Mouse (Mus musculus) c-Kit-positive CD71-positive TER-119-negative erythroid progenitor cells, embryonic 14.5 days (primary cell): ENCODE results near the gene 9930111J21Rik2.
"Not testable (repeated sequence)": the region's sequence is repeated elsewhere in the genome, so short reads cannot be mapped to it uniquely, and the experiment has no call there.

Experiments used
- DNase-seq: peaks from one replicate; pipeline ENCODE4 v3.0.0-alpha.2; 2013; ENCODE audit warnings: low read depth

9930111J21Rik2 gene

GRCm38 (mm10) chr11:49077012-49077411, 26.0 kb upstream of the 9930111J21Rik2 start:
- no peak for DNase-seq

GRCm38 (mm10) chr11:49076001-49076757, 25.1 kb upstream of the 9930111J21Rik2 start, which contains the start of gene Ifi47:
TSS of gene Ifi47 (plus strand) at chr11:49076587.
- not testable (repeated sequence) for DNase-seq

- no peak for DNase-seq
Observed at GRCm38 (mm10) chr11:49068358-49068757, 17.3 kb upstream of the 9930111J21Rik2 start.

GRCm38 (mm10) chr11:49063713-49064469, 12.8 kb upstream of the 9930111J21Rik2 start, which contains the start of gene Tgtp2:
TSS of gene Tgtp2 (minus strand) at chr11:49064206.
- DNase-seq = not testable (repeated sequence)

GRCm38 (mm10) chr11:49061865-49062264, 10.8 kb upstream of the 9930111J21Rik2 start:
- DNase-seq = not testable (repeated sequence)

- not testable (repeated sequence) for DNase-seq
Observed at GRCm38 (mm10) chr11:49060061-49060460, 9.0 kb upstream of the 9930111J21Rik2 start.

GRCm38 (mm10) chr11:49051894-49052293, 852 bp upstream of the 9930111J21Rik2 start:
- DNase-seq = not testable (repeated sequence)

GRCm38 (mm10) chr11:49050064-49050463, 978 bp downstream of the 9930111J21Rik2 start:
- DNase-seq = not testable (repeated sequence)

- not testable (repeated sequence) for DNase-seq
Observed at GRCm38 (mm10) chr11:49012074-49012473, 39.0 kb downstream of the 9930111J21Rik2 start.

GRCm38 (mm10) chr11:49006785-49007184, 44.3 kb downstream of the 9930111J21Rik2 start:
- DNase-seq = not testable (repeated sequence)

GRCm38 (mm10) chr11:49006317-49006716, 44.7 kb downstream of the 9930111J21Rik2 start:
- not testable (repeated sequence) for DNase-seq

- DNase-seq = not testable (repeated sequence)
Observed at GRCm38 (mm10) chr11:49000411-49000810, 50.6 kb downstream of the 9930111J21Rik2 start.

- DNase-seq = not testable (repeated sequence)
Observed at GRCm38 (mm10) chr11:48994018-48994417, 57.0 kb downstream of the 9930111J21Rik2 start, which contains the start of gene Tgtp1. TSS of gene Tgtp1 (minus strand) at chr11:48994172.

- not testable (repeated sequence) for DNase-seq
Observed at GRCm38 (mm10) chr11:48993296-48993695, 57.7 kb downstream of the 9930111J21Rik2 start.

- DNase-seq = not testable (repeated sequence)
Observed at GRCm38 (mm10) chr11:48991740-48992520, 59.1 kb downstream of the 9930111J21Rik2 start, which contains the start of gene Gm12185. TSS of gene Gm12185 (minus strand) at chr11:48992226.

GRCm38 (mm10) chr11:48989981-48990380, 61.1 kb downstream of the 9930111J21Rik2 start:
- not testable (repeated sequence) for DNase-seq

GRCm38 (mm10) chr11:48988219-48988618, 62.8 kb downstream of the 9930111J21Rik2 start:
- not testable (repeated sequence) for DNase-seq

- DNase-seq = not testable (repeated sequence)
Observed at GRCm38 (mm10) chr11:48982848-48983247, 68.2 kb downstream of the 9930111J21Rik2 start.

- not testable (repeated sequence) for DNase-seq
Observed at GRCm38 (mm10) chr11:48980052-48980451, 71.0 kb downstream of the 9930111J21Rik2 start.

- not testable (repeated sequence) for DNase-seq
Observed at GRCm38 (mm10) chr11:48979251-48979650, 71.8 kb downstream of the 9930111J21Rik2 start, which contains the start of gene 9930111J21Rik1. TSS of gene 9930111J21Rik1 (minus strand) at chr11:48979398.

- not testable (repeated sequence) for DNase-seq
Observed at GRCm38 (mm10) chr11:48978240-48978939, 72.7 kb downstream of the 9930111J21Rik2 start, which contains the start of gene Olfr56. TSS of gene Olfr56 (plus strand) at chr11:48978889.
